Mouse (Mus musculus) adrenal gland, adult (tissue): Measurements from ENCODE around the gene Calhm2.
"Not testable (repeated sequence)": the region's sequence is repeated elsewhere in the genome, so short reads cannot be mapped to it uniquely, and the experiment has no call there.

Experiments
- DNase-seq, 2 experiments: peaks; one replicate each; pipeline ENCODE4 v3.0.0; 2022 to 2023; ENCODE audit warnings: low spot score in 1 of 2; ENCODE audit not compliant: inconsistent age in 2 of 2

Gene Calhm2

DNA sequence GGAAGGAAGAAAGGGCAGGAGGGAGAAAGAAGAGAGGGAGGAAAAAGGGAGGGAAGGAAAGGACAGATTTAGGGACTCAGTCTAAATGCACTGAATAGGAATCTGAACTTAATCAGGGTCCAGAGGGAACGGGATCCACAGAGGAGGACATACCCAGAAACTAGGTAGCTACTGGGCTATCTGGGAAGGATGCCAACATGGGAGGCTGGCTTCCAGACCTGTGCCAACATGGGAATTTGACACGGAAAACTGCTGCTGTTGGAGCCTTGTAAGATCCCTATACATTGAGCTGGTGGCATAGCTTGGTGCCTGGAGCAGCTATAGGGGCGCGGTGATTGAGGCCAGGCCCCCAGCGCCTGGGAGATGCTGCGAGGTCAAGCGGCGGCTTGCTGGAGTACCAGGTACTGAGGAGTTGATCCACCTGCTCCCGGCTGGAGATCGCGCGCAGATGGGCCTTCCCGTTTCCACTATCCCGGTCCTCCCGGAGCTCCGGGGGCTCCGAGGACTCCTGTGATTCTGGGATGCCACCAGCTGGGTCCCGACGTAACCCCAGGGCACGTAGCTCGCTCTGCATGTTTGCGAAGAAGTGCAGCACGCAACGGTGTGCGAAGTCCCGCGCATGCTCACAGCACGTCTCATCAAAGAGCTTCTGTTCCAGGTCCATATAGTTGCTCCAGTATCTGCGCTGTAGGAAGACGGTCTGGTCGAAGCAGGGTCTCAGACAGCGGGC is 13.4 kb upstream of the Calhm2 start:
- DNase-seq = peak in 1 of 2 experiments; percentile 45

DNA sequence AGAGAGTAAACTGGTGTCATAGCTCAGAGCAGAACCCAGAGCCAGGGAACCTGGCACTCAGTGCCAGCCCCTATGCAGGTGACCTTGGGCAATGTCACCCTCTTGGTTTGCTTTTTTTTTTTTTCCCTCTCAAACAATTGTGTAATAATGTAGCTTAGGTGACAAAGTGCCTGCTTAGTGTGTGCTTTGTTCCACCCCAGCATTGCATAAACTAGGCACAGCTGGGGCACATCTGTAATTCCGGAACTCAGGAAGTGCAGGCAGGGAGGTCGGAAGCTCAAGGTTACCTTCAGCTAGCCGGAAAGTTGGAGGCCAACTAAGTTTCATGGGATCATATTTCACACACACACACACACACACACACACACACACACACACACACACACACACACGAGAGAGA is 11.8 kb upstream of the Calhm2 start:
- DNase-seq = no peak

DNA sequence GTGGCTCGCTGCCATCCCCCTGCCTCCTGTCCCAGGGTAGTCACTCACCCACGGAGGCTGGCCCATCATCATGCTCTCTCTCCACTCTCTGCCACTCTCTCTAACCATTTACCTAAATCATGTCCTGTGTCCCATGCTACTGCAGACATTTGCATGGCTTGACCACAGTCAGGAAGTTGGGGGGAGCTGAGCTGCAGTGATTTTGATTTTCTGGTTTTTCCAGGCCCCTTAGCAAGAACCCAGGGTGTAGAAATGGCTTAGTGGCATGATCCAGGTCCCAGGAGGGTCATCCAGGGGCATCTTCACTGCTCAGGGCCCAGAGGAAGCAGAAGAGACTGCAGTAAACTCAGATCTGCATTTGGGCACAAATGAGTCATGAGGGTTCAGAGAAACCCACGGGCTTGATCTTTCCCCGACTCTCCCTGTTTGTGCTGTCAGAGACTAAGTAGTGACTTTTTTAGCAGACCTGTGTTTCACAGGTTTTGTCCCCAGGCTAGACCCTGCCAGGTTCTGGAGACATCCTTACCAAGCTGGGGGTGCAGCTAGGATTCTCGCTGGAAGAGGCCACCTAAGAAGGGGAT is 10.3 kb upstream of the Calhm2 start:
- peak in 1 of 2 experiments; percentile 42 for DNase-seq

DNA sequence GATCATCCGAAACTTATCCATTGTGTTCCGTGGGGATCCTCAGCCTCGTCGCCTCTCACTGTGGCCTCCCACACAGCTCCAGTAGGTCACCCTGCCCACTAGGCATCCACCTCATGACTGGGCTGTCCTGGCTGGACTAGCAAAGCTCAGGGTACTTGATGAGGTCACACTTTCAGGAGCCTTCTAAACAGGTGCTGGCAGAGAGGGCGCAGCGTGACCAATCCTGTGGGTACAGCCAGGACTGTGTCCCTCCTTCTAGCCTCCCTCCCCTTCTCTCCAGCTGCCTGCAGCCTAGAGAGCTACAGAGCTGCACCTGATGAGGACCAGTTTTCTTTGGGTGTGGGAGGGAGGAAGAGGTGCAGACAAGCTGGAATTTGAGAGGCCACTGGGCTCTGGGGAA is 6.1 kb upstream of the Calhm2 start, which contains the start of gene Calhm1:
TSS of gene Calhm1 (minus strand) at position 101 of the 400 bp plus-strand sequence.
- no peak for DNase-seq

DNA sequence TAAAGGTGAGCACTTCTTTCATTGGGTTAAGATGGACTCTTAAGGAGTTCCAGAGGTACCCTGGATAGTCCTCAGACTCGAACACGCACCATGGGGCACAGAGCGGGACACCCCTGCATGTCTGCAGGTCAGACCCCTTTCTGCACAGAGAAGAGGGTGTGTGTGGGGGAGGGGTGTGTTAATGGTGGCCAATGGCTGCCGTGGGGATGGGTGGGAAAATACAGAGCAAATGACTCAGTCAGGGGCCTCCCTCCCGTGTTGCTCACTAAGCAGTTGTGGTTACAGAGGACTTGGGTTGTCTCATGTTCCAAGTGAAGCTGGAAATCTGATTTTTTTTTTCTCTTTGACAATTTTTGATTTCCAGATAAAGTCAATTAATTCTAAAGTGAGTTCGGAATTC is 4.3 kb upstream of the Calhm2 start:
- DNase-seq = no peak

DNA sequence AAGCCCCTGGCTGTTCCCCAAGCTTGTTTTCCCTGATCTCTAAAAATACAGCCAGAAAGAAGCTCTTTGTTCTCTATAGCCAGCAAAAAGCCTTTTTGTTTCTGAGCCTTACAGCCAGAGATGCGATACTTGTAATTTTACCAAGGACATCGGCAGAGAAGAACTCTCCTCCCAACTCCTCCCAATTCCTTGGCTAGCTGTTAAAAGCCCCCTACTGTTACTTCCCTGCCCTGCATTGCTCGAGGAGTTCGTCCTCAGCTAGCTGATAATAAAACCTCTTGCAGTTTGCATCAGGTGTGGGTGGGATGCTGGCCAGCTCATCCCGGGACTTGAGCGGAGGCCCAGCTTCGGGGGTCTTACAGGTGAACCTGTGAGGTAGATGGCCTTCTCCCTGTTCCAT is 1.5 kb upstream of the Calhm2 start:
- not testable (repeated sequence) for DNase-seq

DNA sequence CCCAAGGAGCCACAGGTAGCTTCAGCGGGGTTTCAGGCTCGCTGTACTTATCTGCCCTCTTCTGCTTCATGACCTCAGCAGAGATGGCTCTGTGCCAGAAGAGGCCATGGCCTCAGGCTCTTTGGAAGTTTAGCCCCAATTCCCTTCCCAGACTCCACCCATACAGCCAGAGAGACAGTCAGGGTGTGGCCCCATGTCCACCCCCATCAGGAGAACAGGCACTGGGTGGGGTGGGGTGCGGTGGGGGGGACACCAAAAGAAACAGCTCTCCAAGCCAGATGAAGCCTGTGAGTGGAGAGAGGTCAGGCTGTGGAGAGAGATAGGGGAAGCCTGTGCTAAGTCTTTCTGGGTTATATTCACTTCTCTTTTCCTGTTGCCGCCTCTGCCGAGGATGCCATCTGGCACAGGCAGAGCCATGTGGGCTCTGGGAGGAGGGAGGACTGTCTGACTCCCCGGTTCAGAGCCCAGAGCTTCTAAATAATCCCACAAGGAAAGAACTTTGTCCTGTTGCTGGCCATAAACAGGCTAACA is 978 bp downstream of the Calhm2 start:
- DNase-seq = peak; percentile 67 to 83

DNA sequence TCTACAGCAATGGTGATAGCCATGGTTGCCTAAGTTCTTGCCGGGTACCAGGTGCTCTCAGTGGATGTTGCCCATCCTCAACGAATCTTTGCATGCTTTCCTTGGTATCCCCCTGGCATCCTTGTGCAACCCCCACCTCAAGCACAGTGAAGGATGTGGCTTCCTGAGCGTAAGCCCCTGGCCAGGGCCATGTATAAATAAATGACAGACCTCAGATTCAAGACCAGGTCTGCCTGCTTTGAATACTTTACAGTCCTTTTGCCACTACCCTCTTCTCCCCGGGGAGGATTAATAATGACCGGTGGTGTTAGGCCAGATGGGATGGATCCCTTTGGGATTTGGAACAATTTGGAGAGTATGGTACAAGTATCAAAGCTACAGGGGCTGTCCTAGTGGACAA is 1.9 kb downstream of the Calhm2 start:
- DNase-seq = no peak

DNA sequence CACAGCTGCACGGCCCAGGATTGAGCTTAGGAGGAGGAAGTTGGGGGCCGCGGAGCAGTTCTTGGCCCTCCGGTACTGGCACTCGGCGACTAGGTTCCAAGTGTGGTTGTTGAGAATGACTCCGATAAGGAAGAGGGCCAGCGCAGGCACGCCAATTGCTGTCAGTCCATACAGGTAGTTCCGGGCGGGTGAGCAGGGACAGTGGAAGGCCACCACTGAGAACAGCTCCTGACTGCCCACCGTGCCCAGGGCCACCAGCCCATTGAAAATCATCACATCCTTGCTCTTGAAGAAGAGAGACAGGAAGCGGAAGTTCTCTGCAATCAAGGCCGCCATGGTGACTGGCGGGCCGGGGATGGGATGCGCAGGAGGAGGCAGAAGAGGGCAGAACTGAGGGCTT is 2.5 kb downstream of the Calhm2 start:
- no peak for DNase-seq

DNA sequence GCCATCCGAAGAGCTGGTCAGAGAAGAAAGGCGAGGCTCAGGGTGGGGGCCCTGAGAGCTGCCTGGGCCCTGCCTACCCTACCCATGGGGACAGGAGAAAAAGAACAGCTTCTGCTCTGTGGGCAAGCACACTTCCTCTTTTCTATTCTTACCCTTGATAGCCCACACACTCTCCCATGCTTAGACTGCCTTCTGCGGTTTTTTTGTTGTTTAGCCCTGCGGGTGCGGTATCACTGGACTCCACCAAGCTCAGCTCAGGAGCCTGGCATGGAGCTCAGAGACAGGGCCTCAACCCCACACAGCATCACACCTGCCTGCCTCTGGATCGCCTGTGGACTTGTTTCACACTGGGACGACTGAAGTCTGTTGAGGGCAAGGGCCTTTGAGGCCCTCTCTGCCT is 4.9 kb downstream of the Calhm2 start:
- DNase-seq = no peak

DNA sequence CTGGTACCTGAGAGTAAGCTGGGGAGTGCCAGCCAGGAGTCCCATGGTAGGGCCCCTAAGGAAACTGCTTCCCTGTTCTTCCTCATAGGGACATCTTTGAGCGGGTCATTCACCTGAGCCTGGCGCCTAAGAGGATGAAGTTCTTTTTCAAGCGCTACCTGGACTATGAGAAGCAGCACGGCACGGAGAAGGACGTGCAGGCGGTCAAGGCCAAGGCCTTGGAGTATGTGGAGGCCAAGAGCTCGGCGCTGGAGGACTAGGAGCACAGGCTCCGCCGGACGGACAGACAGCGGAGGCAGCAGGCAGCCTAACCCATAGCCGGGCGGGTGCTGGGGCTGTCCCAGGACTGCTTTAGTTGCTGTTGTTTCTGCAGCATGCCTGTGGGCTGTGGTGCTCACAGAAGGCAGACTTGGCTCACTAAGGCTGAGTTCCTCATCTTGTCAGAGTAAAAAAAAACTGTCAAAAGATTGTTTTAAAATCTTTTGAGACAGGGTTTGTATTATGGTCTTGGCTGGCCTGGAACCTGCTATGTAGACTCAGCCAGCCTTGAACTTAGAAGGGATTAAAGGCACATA is 7.5 kb downstream of the Calhm2 start:
- DNase-seq = peak in 1 of 2 experiments; percentile 69

DNA sequence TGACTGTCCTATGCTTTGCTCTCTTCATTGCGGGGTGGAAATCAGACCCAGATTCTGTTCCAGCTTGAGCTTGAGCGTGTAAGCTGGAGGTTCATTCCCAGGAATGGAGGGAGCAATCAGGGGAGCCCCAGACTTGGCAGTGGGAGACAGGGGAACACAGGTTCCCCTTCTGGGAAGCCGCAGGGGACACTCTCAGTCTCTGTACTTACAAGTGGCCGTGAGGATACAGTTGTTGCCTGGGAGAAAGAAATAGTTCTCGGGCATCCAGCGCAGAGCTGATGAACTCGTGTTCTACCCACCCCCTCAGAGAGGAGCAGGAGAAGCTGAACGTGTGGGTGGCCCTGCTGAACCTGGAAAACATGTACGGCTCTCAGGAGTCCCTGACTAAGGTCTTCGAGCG is 9.3 kb downstream of the Calhm2 start:
- DNase-seq = no peak

DNA sequence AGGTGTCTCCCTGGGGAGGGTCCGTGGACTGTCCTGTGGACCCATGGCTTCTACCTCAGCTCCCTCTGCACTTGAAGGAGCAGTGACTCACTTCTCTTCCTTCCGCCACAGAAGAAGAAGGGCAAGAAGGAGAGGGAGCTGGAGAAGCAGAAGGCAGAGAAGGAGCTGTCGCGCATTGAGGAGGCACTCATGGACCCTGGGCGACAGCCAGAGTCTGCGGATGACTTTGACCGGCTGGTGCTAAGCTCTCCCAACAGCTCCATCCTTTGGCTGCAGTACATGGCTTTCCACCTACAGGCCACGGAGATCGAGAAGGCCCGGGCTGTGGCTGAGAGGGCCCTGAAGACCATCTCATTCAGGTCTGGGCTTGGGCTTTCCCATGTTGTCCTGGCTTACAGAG is 9.9 kb downstream of the Calhm2 start:
- no peak for DNase-seq

DNA sequence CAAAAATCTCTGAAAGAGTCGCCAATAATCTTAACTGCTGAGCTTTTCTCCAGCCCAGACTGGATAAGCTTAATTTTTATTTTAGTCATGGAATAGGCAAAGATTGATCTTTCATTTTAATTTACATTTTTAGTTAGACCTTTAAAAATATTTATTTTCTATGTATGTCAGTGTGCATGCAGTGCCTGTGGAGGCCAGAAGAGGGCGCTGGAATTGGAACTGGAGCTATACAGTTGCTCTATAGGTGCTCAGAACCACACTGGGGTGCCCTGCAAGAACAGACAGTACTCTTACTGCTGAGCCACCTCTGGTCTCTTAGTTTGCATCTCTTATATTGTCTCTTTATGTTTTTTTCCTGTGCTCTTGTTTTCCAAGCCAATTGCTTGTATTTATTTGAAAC is 15.3 kb downstream of the Calhm2 start:
- DNase-seq = peak in 1 of 2 experiments; percentile 49

DNA sequence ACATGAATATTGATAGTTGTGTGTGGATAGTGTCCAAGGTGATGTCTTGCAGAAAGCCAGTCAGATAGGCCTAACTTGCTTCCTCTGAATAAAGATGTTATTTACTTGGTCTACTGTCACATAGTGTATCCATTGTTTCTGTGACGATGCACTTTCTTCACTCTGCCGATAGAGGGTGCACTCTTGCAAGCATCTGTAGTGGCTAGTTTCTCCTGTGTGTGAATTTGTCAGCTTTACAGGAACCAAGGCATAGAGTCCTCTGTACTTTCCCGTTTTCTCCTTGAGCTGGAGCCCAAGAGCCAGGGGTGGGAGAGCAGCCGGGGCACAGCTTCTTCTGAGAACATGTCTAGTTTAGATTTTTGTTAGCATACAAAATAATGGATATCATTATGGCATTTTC is 17.0 kb downstream of the Calhm2 start:
- peak in 1 of 2 experiments; percentile 66 for DNase-seq

DNA sequence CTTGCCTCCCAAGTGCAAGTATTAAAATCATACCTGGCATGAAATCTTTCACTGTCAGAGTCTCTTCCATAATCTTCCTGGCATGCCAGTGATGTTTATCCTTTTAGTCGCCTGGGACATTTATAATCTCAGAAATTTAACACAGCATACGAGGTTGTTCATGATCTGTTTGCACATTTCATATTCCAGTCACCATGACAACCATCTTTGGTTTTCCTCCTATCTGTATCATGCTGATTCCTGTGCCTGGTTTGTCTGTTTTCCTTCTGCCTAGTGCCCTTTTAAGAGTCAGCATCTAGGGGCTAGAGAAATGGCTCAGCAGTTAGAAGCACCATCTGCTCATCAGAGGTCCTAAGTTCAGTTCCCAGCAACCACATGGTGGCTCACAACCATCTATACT is 19.5 kb downstream of the Calhm2 start:
- no peak for DNase-seq

DNA sequence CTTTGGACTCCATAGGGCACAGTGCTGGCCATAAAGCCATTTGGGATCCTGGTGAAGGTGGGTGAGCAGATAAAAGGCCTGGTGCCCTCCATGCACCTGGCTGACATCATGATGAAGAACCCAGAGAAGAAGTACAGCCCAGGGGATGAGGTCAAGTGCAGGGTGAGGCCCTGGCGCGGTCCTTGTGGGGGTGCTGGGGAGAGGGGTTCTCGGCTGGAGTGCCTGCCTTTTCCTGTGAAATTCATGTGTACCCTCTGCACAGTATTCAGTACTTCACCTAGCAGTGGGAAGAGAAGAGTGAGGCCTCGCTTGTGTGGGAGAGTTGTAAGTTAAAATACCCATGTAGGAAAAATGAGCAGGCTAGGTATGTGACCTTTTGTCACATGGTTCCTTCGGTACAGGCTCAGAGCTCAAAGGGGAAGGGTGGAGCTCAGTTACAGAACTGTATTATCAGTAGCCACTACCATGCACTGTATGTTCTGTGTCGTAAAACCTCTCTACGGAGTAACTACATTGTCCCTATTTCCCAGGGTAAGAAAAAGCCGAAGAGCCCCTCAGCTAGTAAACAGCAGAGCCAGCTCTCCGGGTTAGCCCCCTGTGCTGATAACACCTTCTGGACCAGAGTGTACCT is 33.3 kb downstream of the Calhm2 start:
- DNase-seq = no peak

DNA sequence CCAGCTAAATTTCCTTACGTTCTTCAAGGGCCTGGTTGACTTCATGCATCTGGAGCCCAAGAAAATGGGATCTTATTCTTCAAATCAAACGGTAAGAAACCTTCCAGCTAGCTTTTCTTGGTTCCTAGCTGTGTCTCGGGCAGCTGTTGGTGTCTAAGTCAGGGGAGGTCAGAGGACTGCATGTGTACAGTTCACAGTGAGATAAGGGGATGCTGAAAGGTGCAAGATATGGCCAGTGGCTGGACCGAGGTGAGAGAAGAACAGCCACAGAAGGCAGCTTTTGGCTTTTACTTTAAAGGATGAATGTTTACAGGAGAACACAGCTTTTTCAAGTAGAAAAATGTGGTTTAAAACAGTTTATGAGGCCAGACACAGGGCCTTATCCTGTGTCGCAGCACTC is 37.0 kb downstream of the Calhm2 start:
- DNase-seq = no peak

DNA sequence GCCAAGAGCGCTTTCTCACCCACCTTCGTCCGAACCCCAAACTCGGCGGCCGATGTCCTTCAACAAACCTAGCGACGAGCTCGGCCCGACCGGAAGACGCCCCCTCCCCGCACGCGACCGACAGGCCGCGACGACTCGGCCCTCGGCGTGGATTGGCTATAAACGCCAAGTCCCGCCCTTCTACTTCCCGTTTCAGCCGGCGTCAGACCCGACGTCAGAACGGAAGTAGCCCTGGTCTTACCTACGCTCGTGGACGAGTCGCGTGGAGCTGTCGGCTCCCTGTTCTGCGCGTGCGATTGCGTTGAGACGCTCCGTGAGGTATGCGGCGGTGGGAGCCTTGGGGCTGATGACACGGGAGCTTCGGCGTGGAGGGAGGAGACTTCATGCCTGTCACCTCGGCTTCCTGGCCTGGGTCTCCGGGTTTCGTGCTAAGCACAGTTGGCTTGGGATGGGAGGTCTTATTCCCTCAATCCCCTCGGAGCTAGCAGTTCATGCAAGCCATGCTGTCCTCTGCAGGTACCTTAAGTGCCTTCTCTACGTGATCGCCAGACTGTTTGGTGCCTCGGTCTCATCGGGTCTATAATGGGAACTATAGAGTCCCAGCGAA is 47.4 kb downstream of the Calhm2 start, which contains the start of the genes Usmg5 and Pdcd11:
TSS of gene Usmg5 (minus strand) at position 98 of the 607 bp plus-strand sequence.
TSS of gene Pdcd11 (plus strand) at position 219 of the 607 bp plus-strand sequence.
- DNase-seq = peak; percentile 97 to 98

DNA sequence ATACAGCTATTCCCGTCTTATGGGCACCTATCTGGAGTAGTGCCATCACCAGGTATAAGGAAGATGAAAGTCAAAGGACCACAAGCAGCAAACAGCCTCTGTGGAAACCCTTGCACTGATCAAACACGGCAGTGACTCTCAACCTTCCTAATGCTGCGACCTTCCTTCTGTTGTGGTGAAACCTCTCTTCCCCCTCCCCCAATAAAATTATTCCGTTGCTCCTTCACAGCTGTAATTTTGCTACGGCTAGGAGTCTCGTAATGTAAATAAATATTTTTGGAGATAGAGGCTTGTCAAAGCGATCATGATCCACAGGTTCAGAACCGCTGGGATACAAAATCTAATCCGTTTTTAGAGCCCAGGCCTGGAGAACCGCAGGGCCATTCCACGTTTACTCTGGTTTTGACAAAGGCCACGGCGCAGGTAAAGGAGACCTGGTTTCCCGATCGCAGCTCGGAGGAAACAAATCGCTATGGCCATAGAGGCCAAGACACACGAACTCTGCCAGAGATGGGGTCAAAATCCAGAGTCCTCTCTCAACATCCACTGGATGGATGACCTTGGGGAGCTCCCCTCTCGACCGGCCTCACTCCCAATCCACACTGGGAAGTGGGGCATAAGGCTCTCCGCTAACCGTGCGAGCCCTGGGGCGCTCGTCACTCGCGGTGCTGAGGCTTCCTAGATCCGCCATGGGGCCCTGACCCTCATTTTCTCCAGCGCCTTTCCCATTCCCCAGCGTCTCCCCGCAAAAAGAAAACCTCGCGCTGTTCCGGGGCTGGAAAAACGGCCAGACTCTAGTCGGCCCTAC is 48.2 kb downstream of the Calhm2 start:
- no peak for DNase-seq
